Mouse (Mus musculus): ENCODE measurements at regions not wholly inside any gene's neighbourhood (a gene's known extent, or its start where the extent isn't known, plus 50 kb on each side); places are given as distances from the start of the nearest gene placed in this dataset.
"Not testable (repeated sequence)": the region's sequence is repeated elsewhere in the genome, so short reads cannot be mapped to it uniquely, and the experiment has no call there.

DNA sequence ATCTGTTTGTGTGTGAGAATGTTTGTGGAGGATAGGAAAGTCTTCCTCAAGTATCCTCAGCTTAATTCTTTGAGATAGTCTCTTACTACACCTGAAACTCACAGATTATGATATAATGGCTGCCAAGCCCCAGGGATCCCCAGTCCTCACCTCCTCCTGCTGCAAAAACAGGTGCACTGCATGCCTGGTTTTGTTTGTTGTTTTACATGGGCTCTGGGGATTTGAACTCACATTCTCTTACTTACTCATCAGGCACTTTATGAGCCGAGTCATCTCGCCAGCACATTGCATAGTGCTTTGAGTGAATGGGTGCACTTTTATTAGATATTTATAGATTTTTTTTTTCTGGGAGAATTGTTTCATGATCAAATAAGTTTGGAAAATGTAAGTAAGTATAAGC, 56.3 kb downstream of the Mterf1b start:
- no peak for DNase-seq

DNA sequence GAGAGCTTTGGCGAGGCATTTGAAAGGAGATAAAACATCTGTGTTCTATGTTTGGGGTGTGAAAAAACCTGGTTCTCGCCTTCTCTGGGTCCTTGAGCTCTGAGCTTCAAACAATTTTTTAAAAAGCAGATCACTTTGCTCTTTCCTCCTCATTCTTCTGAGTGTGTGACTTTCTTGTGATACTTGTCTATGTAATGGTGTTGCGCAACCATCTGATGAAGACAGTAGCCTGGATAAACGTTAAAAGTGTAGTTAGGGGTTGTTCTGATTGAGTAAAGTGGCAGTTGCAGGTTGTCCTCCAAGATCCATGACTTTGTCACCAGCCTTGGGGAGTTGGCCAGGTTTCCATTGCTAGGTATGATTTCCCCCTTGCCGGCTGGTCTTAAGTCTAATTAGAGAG, 62.1 kb downstream of the Mterf1b start:
- not testable (repeated sequence) for DNase-seq

- DNase-seq = no peak
Measured at GRCm38 (mm10) chr5:4257048-4257750, 65.0 kb downstream of the Mterf1b start.

DNA sequence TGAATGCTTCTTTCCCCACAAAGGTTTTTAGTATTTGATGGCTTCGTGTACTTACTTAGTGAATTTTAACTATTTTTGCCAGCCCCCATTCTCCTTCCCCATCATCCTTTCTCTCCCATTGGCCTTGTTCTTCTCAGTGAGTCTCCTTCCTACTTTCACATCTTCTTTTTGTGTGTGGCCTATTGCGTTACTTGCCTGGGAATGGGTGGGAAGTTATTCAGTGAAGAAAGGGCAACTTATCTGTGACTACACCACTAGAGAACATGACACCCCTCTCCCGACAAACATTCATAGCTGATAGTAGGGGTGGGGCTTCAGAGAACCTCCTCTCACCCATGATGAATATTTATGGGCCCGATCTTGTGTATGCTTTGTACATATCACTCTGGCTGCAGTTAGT, 67.1 kb downstream of the Mterf1b start:
- no peak for DNase-seq

DNA sequence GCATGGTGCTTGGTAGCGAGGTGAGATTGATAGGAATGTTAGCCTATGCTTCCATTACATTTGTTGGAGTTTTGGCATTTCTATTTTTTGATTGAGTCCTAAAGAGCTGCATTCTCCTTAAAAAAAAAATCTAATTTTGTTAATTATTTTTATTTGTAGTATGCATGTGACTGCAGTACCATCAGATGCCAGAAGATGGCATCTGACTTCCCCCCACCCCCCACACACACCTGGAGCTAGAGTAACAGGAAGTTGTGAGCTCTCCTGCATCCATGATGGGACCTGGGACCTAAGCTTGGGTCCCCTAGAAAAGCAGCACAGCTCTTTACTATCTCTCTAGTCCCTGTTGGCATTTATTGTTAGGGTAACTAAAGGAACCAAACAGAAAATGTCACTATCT, 70.5 kb downstream of the Mterf1b start:
- DNase-seq = no peak

DNA sequence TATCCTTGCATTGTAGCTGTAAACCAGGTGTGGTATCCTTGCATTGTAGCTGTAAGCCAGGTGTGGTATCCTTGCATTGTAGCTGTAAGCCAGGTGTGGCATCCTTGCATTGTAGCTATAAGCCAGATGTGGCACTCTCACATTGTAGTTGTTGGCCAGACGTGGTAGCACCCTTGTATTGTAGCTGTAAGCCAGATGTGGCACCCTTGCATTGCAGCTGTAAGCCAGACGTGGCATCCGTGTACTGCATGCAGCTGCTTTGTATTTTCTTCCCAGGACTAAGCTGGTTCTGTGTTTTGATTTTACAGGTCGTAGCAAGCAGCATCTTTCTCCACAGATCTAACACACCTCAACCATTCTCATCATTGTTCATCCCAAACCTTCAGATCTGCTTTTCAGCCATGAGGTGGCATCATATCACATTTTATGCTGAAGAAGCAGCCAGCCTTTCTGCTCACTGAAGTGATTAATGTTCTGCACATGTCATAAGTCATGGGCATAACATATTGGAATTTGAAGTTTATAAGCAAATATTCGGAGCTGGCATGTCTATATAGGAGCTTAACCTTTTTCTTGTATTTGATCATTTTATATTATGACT, 71.5 kb downstream of the Mterf1b start:
- DNase-seq = no peak

DNA sequence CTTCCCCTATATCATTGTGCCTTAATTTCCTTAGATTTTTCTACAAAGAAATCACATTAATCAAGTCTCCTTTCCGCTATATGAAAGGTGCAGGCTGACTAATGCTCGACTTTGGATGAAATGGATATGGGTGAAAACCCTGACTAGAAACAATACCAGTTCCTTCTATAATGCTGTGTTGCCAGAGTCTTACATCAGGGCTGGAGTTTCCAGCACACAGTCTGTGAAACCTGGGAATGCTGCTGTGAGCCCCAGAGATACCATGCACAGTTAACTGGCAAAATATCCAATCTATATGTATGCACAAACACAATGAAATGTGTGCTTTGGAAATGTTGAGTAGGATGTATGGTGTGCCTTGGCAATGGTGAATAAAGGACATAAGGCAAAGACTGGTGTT, 75.5 kb downstream of the Mterf1b start:
- no peak for DNase-seq

DNA sequence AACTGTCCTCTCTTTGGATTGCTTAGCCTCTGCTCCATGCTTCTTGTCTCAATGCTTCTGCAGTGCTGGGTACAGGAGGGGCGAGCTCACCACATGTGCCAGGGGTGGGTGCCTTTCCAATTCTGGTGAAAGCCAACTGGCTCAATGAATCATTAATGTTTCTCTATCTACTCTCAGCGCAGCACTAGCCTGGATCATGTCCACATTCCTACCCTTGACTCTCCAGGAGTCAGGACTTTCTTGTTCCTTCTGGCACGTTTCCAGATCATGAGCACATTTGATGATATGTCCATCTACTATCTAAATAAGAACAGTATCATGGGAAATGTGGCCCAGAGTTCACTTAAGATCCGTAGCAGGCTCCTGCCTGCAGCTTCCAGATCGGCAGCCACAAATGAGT, 80.8 kb downstream of the Mterf1b start:
- peak in 1 of 2 experiments; percentile 10 for DNase-seq

GRCm38 (mm10) chr5:4303616-4304015, 111.4 kb downstream of the Mterf1b start:
- DNase-seq = no peak

GRCm38 (mm10) chr5:4304201-4304600, 112.0 kb downstream of the Mterf1b start:
- no peak for DNase-seq

- DNase-seq = no peak
Measured at GRCm38 (mm10) chr5:4308514-4308913, 116.3 kb downstream of the Mterf1b start.

DNA sequence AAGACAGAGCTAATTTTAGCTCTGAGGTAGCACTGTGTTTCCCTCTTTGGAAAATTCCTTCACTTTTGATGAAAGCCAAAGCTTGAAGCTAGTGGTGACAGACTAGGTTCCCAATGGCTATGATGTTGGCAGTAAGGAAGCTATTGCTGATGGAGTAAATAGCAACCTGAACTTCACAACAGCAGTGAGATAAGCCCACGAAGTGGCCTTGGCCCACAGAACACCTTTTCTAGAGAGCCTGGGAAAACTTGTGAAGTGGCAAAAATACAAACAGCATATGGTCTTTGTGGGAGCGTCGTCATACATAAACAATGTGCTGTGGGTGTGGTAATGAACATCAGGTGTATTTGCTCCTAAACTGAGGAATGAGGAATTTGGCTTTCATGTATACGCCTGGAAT, 119.0 kb downstream of the Mterf1b start:
- no peak for DNase-seq

- DNase-seq = no peak
Measured at GRCm38 (mm10) chr5:4311599-4311998, 119.4 kb downstream of the Mterf1b start.

GRCm38 (mm10) chr5:4312675-4313074, 120.5 kb downstream of the Mterf1b start:
- DNase-seq = no peak

- DNase-seq = no peak
Measured at GRCm38 (mm10) chr5:4322634-4323386, 130.6 kb downstream of the Mterf1b start.

DNA sequence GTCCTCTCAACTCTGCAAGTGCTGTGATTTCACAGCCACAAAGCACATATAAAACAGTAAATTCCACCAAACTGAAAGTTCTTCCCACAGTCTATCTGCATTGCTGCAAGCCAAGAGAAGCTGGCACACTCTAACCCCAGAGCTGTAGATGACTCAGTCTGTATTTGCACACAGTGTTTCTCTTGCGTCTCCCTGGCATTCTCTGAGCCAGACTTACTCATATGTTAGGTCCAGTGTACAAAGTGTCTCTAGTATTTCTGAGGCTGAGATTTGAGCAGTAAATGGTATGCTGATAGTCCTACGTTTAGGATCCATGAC, 131.2 kb downstream of the Mterf1b start:
- DNase-seq = no peak

DNA sequence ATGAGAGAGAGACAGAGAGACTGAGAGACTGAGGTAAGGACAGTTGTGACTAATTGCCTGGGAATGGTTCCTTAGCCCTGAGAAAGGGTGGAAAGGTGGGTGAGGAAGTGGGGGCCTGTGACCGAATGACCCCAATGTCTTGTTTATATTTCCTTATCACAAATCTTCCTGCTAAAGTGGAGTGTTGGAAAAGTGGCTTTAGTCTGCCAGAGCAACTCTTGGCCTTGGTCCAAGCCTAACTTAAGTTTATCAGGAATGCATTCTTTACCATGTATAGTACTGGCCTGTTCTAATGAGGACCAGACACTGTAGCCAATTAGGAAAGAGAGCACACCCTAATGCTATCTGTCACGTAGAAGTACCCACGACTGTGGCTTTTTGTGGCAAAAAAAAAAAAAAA, 133.6 kb downstream of the Mterf1b start:
- DNase-seq = no peak

DNA sequence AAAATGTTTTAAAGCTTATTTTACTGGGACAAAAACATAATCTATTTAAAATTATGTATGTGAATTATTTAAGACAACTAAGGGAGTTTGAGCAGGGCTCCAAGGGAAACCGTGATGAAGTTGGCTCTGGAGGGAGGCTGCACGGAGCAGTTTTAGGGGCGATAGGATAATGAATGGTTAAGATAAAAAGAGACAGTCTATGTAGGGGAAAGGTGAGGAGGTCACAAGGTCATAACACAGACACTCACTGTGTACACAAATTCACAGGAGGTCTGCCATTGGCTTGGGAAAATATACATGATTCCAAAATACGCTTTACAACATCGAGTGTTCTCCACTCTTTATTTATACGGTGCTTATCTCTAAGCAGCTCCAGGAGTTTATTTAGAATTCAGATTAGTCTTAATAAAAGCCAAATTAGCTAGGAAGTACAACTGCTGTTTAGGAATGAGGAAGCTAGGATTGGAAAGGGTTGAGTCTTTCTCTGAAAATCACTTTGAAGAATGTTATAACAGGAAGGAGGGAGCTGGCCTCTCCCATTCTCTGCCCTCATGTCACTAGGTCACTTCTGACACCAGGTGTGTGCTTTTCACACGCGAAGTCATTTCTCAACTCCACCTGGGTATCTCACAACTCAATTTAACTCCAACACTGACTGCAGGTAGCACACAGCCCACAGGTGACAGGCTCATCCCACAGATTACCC, 134.3 kb downstream of the Mterf1b start:
- DNase-seq = no peak

DNA sequence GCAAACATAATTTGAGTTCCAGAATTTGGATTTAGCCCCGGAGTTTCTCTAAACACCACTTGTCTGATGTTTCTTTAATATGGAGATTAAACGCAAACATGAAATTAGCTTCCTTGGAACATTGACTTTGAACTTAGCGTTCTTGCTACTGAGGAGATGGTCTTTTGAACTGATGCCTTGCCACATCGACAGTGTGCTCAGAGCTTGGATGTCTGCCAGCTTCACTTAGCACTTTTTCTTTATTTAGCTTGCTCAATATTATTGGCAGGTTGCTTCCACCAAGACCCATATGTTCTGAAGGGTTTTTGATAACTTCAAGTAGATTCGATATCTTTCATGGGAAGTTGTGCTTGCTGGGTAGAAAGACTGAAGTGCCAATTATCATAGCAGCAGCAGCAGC, 143.5 kb downstream of the Mterf1b start:
- no peak for DNase-seq

- no peak for DNase-seq
Measured at GRCm38 (mm10) chr5:4341956-4342355, 149.8 kb downstream of the Mterf1b start.

- DNase-seq = no peak
Measured at GRCm38 (mm10) chr5:4344458-4344857, 152.3 kb downstream of the Mterf1b start.

GRCm38 (mm10) chr5:4348334-4348733, 156.2 kb downstream of the Mterf1b start:
- no peak for DNase-seq

DNA sequence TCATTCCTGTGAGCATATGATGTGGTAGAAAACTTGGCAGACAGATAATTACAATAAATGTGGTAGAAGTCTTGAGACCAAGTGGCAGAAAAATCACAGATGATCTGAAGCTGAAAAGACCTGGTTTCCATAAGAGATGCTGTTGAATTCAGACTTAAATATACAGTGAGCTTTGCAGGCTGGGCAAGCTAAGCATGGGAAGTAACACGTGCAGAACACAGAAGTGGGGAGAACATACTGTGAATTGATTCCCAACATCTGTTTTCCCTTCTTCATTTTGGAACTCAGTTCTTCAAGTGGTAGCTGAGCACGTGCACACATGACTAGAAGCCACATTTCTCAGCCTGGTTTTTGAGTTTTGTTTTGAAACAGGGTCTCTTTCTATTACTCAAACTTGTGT, 157.8 kb downstream of the Mterf1b start:
- no peak for DNase-seq
